In genomic region chr13:43481859-43482245, GRCm38 (mm10) we compare ENCODE assay signal across 7 mouse cellular contexts. TPM values are rescaled to one million over a fixed set of nuclear protein-coding genes. Genes with fewer than 3 reads are reported as not detected.
DNase-seq lines count a peak whose midpoint lies in the region; ATAC-seq and TF ChIP-seq lines count a peak whose summit lies in the region.

No protein-coding gene starts in this region.

- H3K4me3 ChIP-seq in G1E (ENCODE audit: low read depth, low read length): peak overlapping the region; percentile 88
- peak overlapping the region; percentile 96 for H3K4me3 ChIP-seq in hindbrain, embryonic 14.5 days (replicated peaks; ENCODE audit: low read length)

- WGBS in hindbrain, embryonic 14.5 days: 28% methylated on average over 6 of the region's 6 CpGs

- peaks cover 14% of the 10 kb centered on the region for H3K27me3 ChIP-seq in G1E (ENCODE audit: insufficient read depth, low read length)
- H3K27me3 ChIP-seq in hindbrain, embryonic 14.5 days (ENCODE audit: control insufficient read depth, insufficient read depth, low read length): no peaks in the 10 kb centered on the region

- no peak for DNase-seq in G1E (ENCODE audit: low spot score)
- DNase-seq in c-Kit-positive CD71-positive TER-119-positive erythroid progenitor cells, embryonic 14.5 days (ENCODE audit: low spot score): peak; percentile 12
- no peak for DNase-seq in hindbrain, embryonic 14.5 days (ENCODE audit: low spot score)
- peak; percentile 28 for DNase-seq in lung, postnatal 14 days
- DNase-seq in yolk sac, embryonic 10.5 days (ENCODE audit: low spot score): no peak
- DNase-seq in layer of hippocampus, postnatal 25 days (ENCODE audit: extremely low spot score in 1 of 2, low spot score in 1 of 2): no peak
- no peak for DNase-seq in layer of hippocampus, adult 18-20 months (ENCODE audit: low spot score in 2 of 2)

- no peak for ATAC-seq in G1E (ENCODE audit: extremely low read depth, insufficient number of reproducible peaks, low FRiP score, poor library complexity, severe bottlenecking)
- ATAC-seq in hindbrain, embryonic 14.5 days (ENCODE audit: low FRiP score): no peak

- H3K4me2 ChIP-seq in hindbrain, embryonic 14.5 days (replicated peaks): peak overlapping the region; percentile 59

- H3K9me3 ChIP-seq in G1E (replicated peaks): no peaks in the 10 kb centered on the region
- no peaks in the 10 kb centered on the region for H3K9me3 ChIP-seq in hindbrain, embryonic 14.5 days (ENCODE audit: control insufficient read depth, low read length)

- H3K4me1 ChIP-seq in G1E (ENCODE audit: insufficient read depth, low read depth, low read length): peaks cover 41% of the 10 kb centered on the region
- peaks cover 31% of the 10 kb centered on the region for H3K4me1 ChIP-seq in hindbrain, embryonic 14.5 days (replicated peaks; ENCODE audit: control insufficient read depth, insufficient read depth, low read length)

- peak overlapping the region; percentile 99 for H3K27ac ChIP-seq in hindbrain, embryonic 14.5 days

- no peak for TF ChIP-seq CTCF in G1E (IDR thresholded peaks at IDR 0.05; ENCODE audit: low read depth, low read length)

- peaks cover under 1% of the 10 kb centered on the region for H3K36me3 ChIP-seq in G1E (replicated peaks)
- H3K36me3 ChIP-seq in hindbrain, embryonic 14.5 days (replicated peaks; ENCODE audit: control insufficient read depth, insufficient read depth): no peaks in the 10 kb centered on the region

- H3K9ac ChIP-seq in hindbrain, embryonic 14.5 days: peak overlapping the region; percentile 99

RNA-seq across cellular contexts. Expression of gene Ranbp9, which starts 0.8 kb away (rescaled TPM):
- total RNA-seq in G1E (2014; fragmentation: Nextera tagmentation) (132 and 142 TPM in 2 replicates), G1E (2017) (60.9 and 66.3 TPM in 2 replicates)
- 81.0 and 105 TPM in 2 replicates for polyA plus RNA-seq in G1E (2012)
- polyA plus RNA-seq in hindbrain, embryonic 14.5 days (2014; fragmentation: Nextera tagmentation; extraction: Ambion mirVana): 14.8 and 16.8 TPM in 2 replicates
- total RNA-seq in layer of hippocampus, postnatal 25 days (2021): 10 to 100 TPM; 81.4 to 82.4 TPM
- 10 to 100 TPM; 86.0 to 88.0 TPM for total RNA-seq in layer of hippocampus, adult 18-20 months (2021)

Comparison
In these comparisons a context has a peak if more than half of its experiments do, and no peak if none do; other contexts are left out.
1. DNase-seq: peak in c-Kit-positive CD71-positive TER-119-positive erythroid progenitor cells, embryonic 14.5 days (single experiment) and lung, postnatal 14 days (single experiment); none in G1E (single experiment), hindbrain, embryonic 14.5 days (single experiment), yolk sac, embryonic 10.5 days (single experiment), layer of hippocampus, postnatal 25 days (0 of 2) and layer of hippocampus, adult 18-20 months (0 of 2).